Mouse (Mus musculus): ENCODE results near the gene Fabp7. TPM values are rescaled to one million over a fixed set of nuclear protein-coding genes. Genes with fewer than 3 reads are reported as not detected.

The Fabp7 gene
- polyA plus RNA-seq, 1 experiment = not detected

- H3K4me1 ChIP-seq (ENCODE audit: control insufficient read depth) = no peaks in the 10 kb centered on the region
- no peak overlapping the region for H3K4me3 ChIP-seq (replicated peaks)
- no peaks in the 10 kb centered on the region for H3K36me3 ChIP-seq (ENCODE audit: control insufficient read depth)
- H3K9me3 ChIP-seq (ENCODE audit: control insufficient read depth, low read length) = no peaks in the 10 kb centered on the region
- TF ChIP-seq TAL1 (IDR thresholded peaks at IDR 0.05; ENCODE audit: low read length) (no peak), GATA1 (IDR thresholded peaks at IDR 0.05; ENCODE audit: low read length) (no peak)
- no peaks in the 10 kb centered on the region for H3K27me3 ChIP-seq (ENCODE audit: control insufficient read depth)
These were observed 25.7 kb upstream of the Fabp7 start for GRCm38 (mm10) chr10:57758999-57759398.

GRCm38 (mm10) chr10:57760694-57761093 is 24.0 kb upstream of the Fabp7 start:
- H3K36me3 ChIP-seq (ENCODE audit: control insufficient read depth) = no peaks in the 10 kb centered on the region
- H3K4me3 ChIP-seq (replicated peaks) = no peak overlapping the region
- no peaks in the 10 kb centered on the region for H3K4me1 ChIP-seq (ENCODE audit: control insufficient read depth)
- no peaks in the 10 kb centered on the region for H3K27me3 ChIP-seq (ENCODE audit: control insufficient read depth)
- no peaks in the 10 kb centered on the region for H3K9me3 ChIP-seq (ENCODE audit: control insufficient read depth, low read length)
- TF ChIP-seq GATA1 (IDR thresholded peaks at IDR 0.05; ENCODE audit: low read length) (no peak), TAL1 (IDR thresholded peaks at IDR 0.05; ENCODE audit: low read length) (no peak)

GRCm38 (mm10) chr10:57763044-57763443 is 21.6 kb upstream of the Fabp7 start:
- TF ChIP-seq TAL1 (IDR thresholded peaks at IDR 0.05; ENCODE audit: low read length) (no peak), GATA1 (IDR thresholded peaks at IDR 0.05; ENCODE audit: low read length) (no peak)

GRCm38 (mm10) chr10:57783289-57784130 is 1.2 kb upstream of the Fabp7 start:
- Histone ChIP-seq H3K36me3 (ENCODE audit: control insufficient read depth) (no peaks in the 10 kb centered on the region), H3K27me3 (ENCODE audit: control insufficient read depth) (peaks cover 30% of the 10 kb centered on the region), H3K9me3 (ENCODE audit: control insufficient read depth, low read length) (no peaks in the 10 kb centered on the region), H3K4me1 (ENCODE audit: control insufficient read depth) (no peaks in the 10 kb centered on the region), H3K4me3 (replicated peaks) (no peak overlapping the region)
- TF ChIP-seq TAL1 (IDR thresholded peaks at IDR 0.05; ENCODE audit: low read length) (no peak), GATA1 (IDR thresholded peaks at IDR 0.05; ENCODE audit: low read length) (no peak)

More at GRCm38 (mm10) chr10:57763044-57763443, 21.6 kb upstream of the Fabp7 start:
- H3K9me3 ChIP-seq (ENCODE audit: control insufficient read depth, low read length) = no peaks in the 10 kb centered on the region
- no peaks in the 10 kb centered on the region for H3K27me3 ChIP-seq (ENCODE audit: control insufficient read depth)
- no peaks in the 10 kb centered on the region for H3K36me3 ChIP-seq (ENCODE audit: control insufficient read depth)
- no peak overlapping the region for H3K4me3 ChIP-seq (replicated peaks)
- H3K4me1 ChIP-seq (ENCODE audit: control insufficient read depth) = no peaks in the 10 kb centered on the region

GRCm38 (mm10) chr10:57784131-57784875 is 378 bp upstream of the Fabp7 start:
- Histone ChIP-seq H3K4me3 (replicated peaks) (no peak overlapping the region), H3K27me3 (ENCODE audit: control insufficient read depth) (peaks cover 30% of the 10 kb centered on the region)

GRCm38 (mm10) chr10:57785552-57785951 is 871 bp downstream of the Fabp7 start:
- no peak for TF ChIP-seq TAL1 (IDR thresholded peaks at IDR 0.05; ENCODE audit: low read length)
- TF ChIP-seq GATA1 (IDR thresholded peaks at IDR 0.05; ENCODE audit: low read length) = no peak
- H3K4me1 ChIP-seq (ENCODE audit: control insufficient read depth) = no peaks in the 10 kb centered on the region
- H3K36me3 ChIP-seq (ENCODE audit: control insufficient read depth) = no peaks in the 10 kb centered on the region
- no peaks in the 10 kb centered on the region for H3K9me3 ChIP-seq (ENCODE audit: control insufficient read depth, low read length)
- H3K27me3 ChIP-seq (ENCODE audit: control insufficient read depth) = peaks cover 30% of the 10 kb centered on the region
- no peak overlapping the region for H3K4me3 ChIP-seq (replicated peaks)

More at GRCm38 (mm10) chr10:57784131-57784875, 378 bp upstream of the Fabp7 start:
- Histone ChIP-seq H3K36me3 (ENCODE audit: control insufficient read depth) (no peaks in the 10 kb centered on the region), H3K4me1 (ENCODE audit: control insufficient read depth) (no peaks in the 10 kb centered on the region), H3K9me3 (ENCODE audit: control insufficient read depth, low read length) (no peaks in the 10 kb centered on the region)
- no peak for TF ChIP-seq GATA1 (IDR thresholded peaks at IDR 0.05; ENCODE audit: low read length)

- no peak overlapping the region for H3K4me3 ChIP-seq (replicated peaks)
- TF ChIP-seq GATA1 (IDR thresholded peaks at IDR 0.05; ENCODE audit: low read length) = no peak
- TF ChIP-seq TAL1 (IDR thresholded peaks at IDR 0.05; ENCODE audit: low read length) = no peak
- H3K9me3 ChIP-seq (ENCODE audit: control insufficient read depth, low read length) = no peaks in the 10 kb centered on the region
- no peaks in the 10 kb centered on the region for H3K27me3 ChIP-seq (ENCODE audit: control insufficient read depth)
- peaks cover 25% of the 10 kb centered on the region for H3K4me1 ChIP-seq (ENCODE audit: control insufficient read depth)
- H3K36me3 ChIP-seq (ENCODE audit: control insufficient read depth) = no peaks in the 10 kb centered on the region
These were observed 8.3 kb downstream of the Fabp7 start for GRCm38 (mm10) chr10:57792957-57793356.

GRCm38 (mm10) chr10:57794018-57794417 is 9.3 kb downstream of the Fabp7 start, which contains the start of gene Smpdl3a:
TSS of gene Smpdl3a (plus strand) at chr10:57794335.
- TF ChIP-seq TAL1 (IDR thresholded peaks at IDR 0.05; ENCODE audit: low read length) = no peak
- TF ChIP-seq GATA1 (IDR thresholded peaks at IDR 0.05; ENCODE audit: low read length) = no peak
- H3K27me3 ChIP-seq (ENCODE audit: control insufficient read depth) = no peaks in the 10 kb centered on the region
- peak within 1 kb of the TSS; percentile 84 for H3K4me3 ChIP-seq (replicated peaks)
- peaks cover 25% of the 10 kb centered on the region for H3K4me1 ChIP-seq (ENCODE audit: control insufficient read depth)
- no peaks in the 10 kb centered on the region for H3K36me3 ChIP-seq (ENCODE audit: control insufficient read depth)
- no peaks in the 10 kb centered on the region for H3K9me3 ChIP-seq (ENCODE audit: control insufficient read depth, low read length)

All from erythroblast, embryonic 14.5 days (primary cell).